Mouse (Mus musculus) gastrocnemius, postnatal 36 days (tissue): ENCODE measurements around the gene Tns1. TPM values are rescaled to one million over a fixed set of nuclear protein-coding genes. Genes with fewer than 3 reads are reported as not detected.

Experiments
- DNase-seq, 2 experiments: peaks; one replicate each; pipeline ENCODE4 v3.0.0; 2022
- intact Hi-C: fragments of 180-260 bp; cut with DNase I; formaldehyde crosslinking; loops from one replicate; pipeline ENCODE4 v1.15.1; 2025
- total RNA-seq, 2 experiments: library from RNA; stranded (reverse); gene quantifications; 2 replicates each; pipeline ENCODE4 v1.2.3; 2021

The Tns1 gene
- total RNA-seq, 2 experiments from 2014 or later, result 194 to 248 TPM

- intact Hi-C loops, result no loop called here
- DNase-seq, result no peak
These were observed 194.9 kb downstream of the Tns1 start for GRCm38 (mm10) chr1:73929211-73929951.

- intact Hi-C loops, result no loop called here
These were observed 195.9 kb downstream of the Tns1 start for GRCm38 (mm10) chr1:73928385-73928784.

GRCm38 (mm10) chr1:73927819-73928218, 196.4 kb downstream of the Tns1 start:
- DNase-seq, result no peak
- intact Hi-C loops, result no loop called here

More at GRCm38 (mm10) chr1:73928385-73928784, 195.9 kb downstream of the Tns1 start:
- no peak for DNase-seq

- no peak for DNase-seq
- intact Hi-C loops, result no loop called here
These were observed 198.0 kb downstream of the Tns1 start for GRCm38 (mm10) chr1:73926279-73926678.

- intact Hi-C loops, result no loop called here
- DNase-seq, result no peak
These were observed 199.2 kb downstream of the Tns1 start for GRCm38 (mm10) chr1:73924871-73925610.

- intact Hi-C loops, result no loop called here
- no peak for DNase-seq
These were observed 200.0 kb downstream of the Tns1 start for GRCm38 (mm10) chr1:73924210-73924609.

- no peak for DNase-seq
- intact Hi-C loops, result no loop called here
These were observed 201.1 kb downstream of the Tns1 start for GRCm38 (mm10) chr1:73923185-73923584.

GRCm38 (mm10) chr1:73920701-73921100, 203.5 kb downstream of the Tns1 start:
- intact Hi-C loops, result no loop called here
- peak; percentile 4 to 10 for DNase-seq

GRCm38 (mm10) chr1:73919909-73920308, 204.3 kb downstream of the Tns1 start:
- DNase-seq, result peak; percentile 1 to 5
- intact Hi-C loops, result no loop called here

GRCm38 (mm10) chr1:73918001-73918400, 206.2 kb downstream of the Tns1 start:
- DNase-seq, result peak in 1 of 2 experiments; percentile 11
- intact Hi-C loops, result no loop called here

GRCm38 (mm10) chr1:73916298-73916697, 208.0 kb downstream of the Tns1 start:
- intact Hi-C loops, result no loop called here
- DNase-seq, result peak in 1 of 2 experiments; percentile 11

- intact Hi-C loops, result no loop called here
- peak in 1 of 2 experiments; percentile 18 for DNase-seq
These were observed 208.8 kb downstream of the Tns1 start for GRCm38 (mm10) chr1:73915218-73916070.

- DNase-seq, result peak in 1 of 2 experiments; percentile 14
- intact Hi-C loops, result no loop called here
These were observed 210.2 kb downstream of the Tns1 start for GRCm38 (mm10) chr1:73914076-73914475.

GRCm38 (mm10) chr1:73913071-73914005, 210.9 kb downstream of the Tns1 start:
- peak in 1 of 2 experiments; percentile 21 for DNase-seq
- intact Hi-C loops, result no loop called here

- intact Hi-C loops, result no loop called here
- peak in 1 of 2 experiments; percentile 16 for DNase-seq
These were observed 211.8 kb downstream of the Tns1 start for GRCm38 (mm10) chr1:73912466-73912865.

- peak in 1 of 2 experiments; percentile 17 for DNase-seq
- intact Hi-C loops, result no loop called here
These were observed 212.3 kb downstream of the Tns1 start for GRCm38 (mm10) chr1:73911981-73912380.

- DNase-seq, result peak in 1 of 2 experiments; percentile 13
- intact Hi-C loops, result no loop called here
These were observed 213.5 kb downstream of the Tns1 start for GRCm38 (mm10) chr1:73910701-73911100.

- intact Hi-C loops, result no loop called here
- DNase-seq, result peak in 1 of 2 experiments; percentile 11
These were observed 214.1 kb downstream of the Tns1 start for GRCm38 (mm10) chr1:73910111-73910510.

GRCm38 (mm10) chr1:73909191-73909983, 214.9 kb downstream of the Tns1 start:
- peak in 1 of 2 experiments; percentile 15 for DNase-seq
- intact Hi-C loops, result no loop called here
